Mouse (Mus musculus) heart, postnatal 0 days (tissue): ENCODE measurements around the gene Gpr108.

Source experiments
- CTCF ChIP-seq: IDR thresholded peaks from 2 replicates; pipeline ENCODE4 v1.5.1; 2016; ENCODE audit warnings: antibody characterized with exemption, control low read depth, low read depth
- EP300 ChIP-seq: IDR thresholded peaks from 2 replicates; pipeline ENCODE4 v1.6.1; 2016; ENCODE audit warnings: antibody characterized with exemption, low read depth

GRCm38 (mm10) chr17:57267556-57268126, 19.4 kb upstream of the Gpr108 start:
- no peak for TF ChIP-seq CTCF
- TF ChIP-seq EP300, result no peak
